ENCODE assay signal across 11 mouse cellular contexts in genomic region chr13:98534913-98535262, GRCm38 (mm10). TPM values are rescaled to one million over a fixed set of nuclear protein-coding genes. Genes with fewer than 3 reads are reported as not detected.
DNase-seq lines count a peak whose midpoint lies in the region; ATAC-seq and TF ChIP-seq lines count a peak whose summit lies in the region.
"Had no signal": no experiment of that assay in that cellular context is flagged by ENCODE, and none has a peak within 500 bp of the region (broad histone marks: within the 10 kb centered on the region; RNA-seq: fewer than 3 reads in every experiment).

No protein-coding gene starts in this region.

- no peak overlapping the region; the same call in 1 of the 2 replicates for H3K27ac ChIP-seq in heart, embryonic 13.5 days (replicated peaks)
- no peak overlapping the region for H3K27ac ChIP-seq in midbrain, embryonic 11.5 days (ENCODE audit: low read depth, low read length)
- no peak overlapping the region for H3K27ac ChIP-seq in midbrain, postnatal 0 days (ENCODE audit: low read depth, low read length)
- H3K27ac ChIP-seq in limb, embryonic 12.5 days = peak overlapping the region; percentile 71
- peak overlapping the region; percentile 79 for H3K27ac ChIP-seq in stomach, postnatal 0 days (replicated peaks)

- H3K4me1 ChIP-seq in heart, embryonic 13.5 days = peaks cover 36% of the 10 kb centered on the region
- peaks cover 25% of the 10 kb centered on the region for H3K4me1 ChIP-seq in midbrain, embryonic 11.5 days (ENCODE audit: control insufficient read depth, insufficient read depth, low read length)
- H3K4me1 ChIP-seq in midbrain, postnatal 0 days (ENCODE audit: insufficient read depth, low read length) = no peaks in the 10 kb centered on the region; the same call in 1 of the 2 replicates
- H3K4me1 ChIP-seq in limb, embryonic 12.5 days (replicated peaks) = peaks cover 36% of the 10 kb centered on the region
- H3K4me1 ChIP-seq in stomach, postnatal 0 days (replicated peaks; ENCODE audit: control insufficient read depth, insufficient read depth) = 0 out of 2 replicates have a peak, but pooled peaks cover 2% of the 10 kb centered on the region

- DNase-seq in heart, postnatal 25 days (ENCODE audit: low spot score) = no peak
- DNase-seq in midbrain, embryonic 11.5 days (ENCODE audit: low spot score, missing footprints) = peak; percentile 81
- DNase-seq in midbrain, postnatal 0 days (ENCODE audit: low spot score) = no peak
- no peak for DNase-seq in stomach, postnatal 0 days (ENCODE audit: low spot score)
- no peak for DNase-seq in testis, postnatal 14 days (ENCODE audit: low spot score)
- DNase-seq in retina, embryonic 14.5 days (ENCODE audit: low spot score) = no peak
- DNase-seq: cerebellum, adult 11 months had no signal

- intact Hi-C loops in heart, postnatal 25 days (cut with DNase I) = no loop called here

- TF ChIP-seq CTCF in midbrain, postnatal 0 days (IDR thresholded peaks at IDR 0.05) = no peak; the same call in 1 of the 2 replicates
- TF ChIP-seq CTCF in stomach, postnatal 0 days (IDR thresholded peaks at IDR 0.05; ENCODE audit: low read depth) = no peak

- peaks cover 5% of the 10 kb centered on the region; the same call in 1 of the 2 replicates for H3K9me3 ChIP-seq in heart, embryonic 13.5 days
- no peaks in the 10 kb centered on the region; the same call in 1 of the 2 replicates for H3K9me3 ChIP-seq in midbrain, embryonic 11.5 days (ENCODE audit: control insufficient read depth, low read length)
- no peaks in the 10 kb centered on the region for H3K9me3 ChIP-seq in midbrain, postnatal 0 days (ENCODE audit: low read length)
- peaks cover 10% of the 10 kb centered on the region for H3K9me3 ChIP-seq in limb, embryonic 12.5 days
- H3K9me3 ChIP-seq in stomach, postnatal 0 days (ENCODE audit: control insufficient read depth, low read length) = no peaks in the 10 kb centered on the region

- ATAC-seq in heart, embryonic 13.5 days (ENCODE audit: extremely low read depth, insufficient number of reproducible peaks, low FRiP score, low TSS enrichment) = no peak
- ATAC-seq in midbrain, embryonic 11.5 days (ENCODE audit: low FRiP score) = no peak
- ATAC-seq in midbrain, postnatal 0 days (ENCODE audit: low FRiP score) = no peak
- ATAC-seq in limb, embryonic 12.5 days (ENCODE audit: insufficient number of reproducible peaks, insufficient read depth, low FRiP score, low TSS enrichment, low read depth) = 0 out of 2 replicates have a peak, but pooled peaks have one; percentile 5
- ATAC-seq in stomach, postnatal 0 days (ENCODE audit: low FRiP score, low TSS enrichment) = peak; percentile 39

- H3K27me3 ChIP-seq in heart, embryonic 13.5 days (replicated peaks) = peaks cover 22% of the 10 kb centered on the region; the same call in 1 of the 2 replicates
- peaks cover 25% of the 10 kb centered on the region; the same call in 1 of the 2 replicates for H3K27me3 ChIP-seq in midbrain, embryonic 11.5 days (ENCODE audit: control insufficient read depth, insufficient read depth, low read length)
- peaks cover 21% of the 10 kb centered on the region for H3K27me3 ChIP-seq in midbrain, postnatal 0 days (ENCODE audit: insufficient read depth, low read length)
- H3K27me3 ChIP-seq in limb, embryonic 12.5 days = no peaks in the 10 kb centered on the region
- H3K27me3 ChIP-seq in stomach, postnatal 0 days (ENCODE audit: control insufficient read depth, insufficient read depth, low read length) = no peaks in the 10 kb centered on the region

- H3K4me3 ChIP-seq in heart, embryonic 13.5 days = peak overlapping the region; percentile 17; the same call in 1 of the 2 replicates
- no peak overlapping the region for H3K4me3 ChIP-seq in midbrain, embryonic 11.5 days (ENCODE audit: low read depth, low read length)
- H3K4me3 ChIP-seq in midbrain, postnatal 0 days (ENCODE audit: low read depth, low read length) = no peak overlapping the region
- H3K4me3 ChIP-seq in limb, embryonic 12.5 days (replicated peaks) = no peak overlapping the region
- H3K4me3 ChIP-seq in stomach, postnatal 0 days (ENCODE audit: low read depth, low read length) = no peak overlapping the region

- H3K4me2 ChIP-seq in heart, embryonic 13.5 days = peak overlapping the region; percentile 63
- H3K4me2 ChIP-seq in midbrain, embryonic 11.5 days = no peak overlapping the region
- H3K4me2 ChIP-seq in midbrain, postnatal 0 days (ENCODE audit: low read depth, low read length, poor library complexity, severe bottlenecking) = no peak overlapping the region
- H3K4me2 ChIP-seq in limb, embryonic 12.5 days = peak overlapping the region; percentile 41
- peak overlapping the region; percentile 53; the same call in 1 of the 2 replicates for H3K4me2 ChIP-seq in stomach, postnatal 0 days (replicated peaks; ENCODE audit: low read depth)

- no peaks in the 10 kb centered on the region for H3K36me3 ChIP-seq in heart, embryonic 13.5 days
- no peaks in the 10 kb centered on the region for H3K36me3 ChIP-seq in midbrain, embryonic 11.5 days (ENCODE audit: control insufficient read depth, insufficient read depth, low read length)
- no peaks in the 10 kb centered on the region for H3K36me3 ChIP-seq in midbrain, postnatal 0 days (ENCODE audit: insufficient read depth, low read length)
- no peaks in the 10 kb centered on the region for H3K36me3 ChIP-seq in limb, embryonic 12.5 days
- H3K36me3 ChIP-seq in stomach, postnatal 0 days (ENCODE audit: control insufficient read depth, insufficient read depth, low read length) = no peaks in the 10 kb centered on the region

- peak overlapping the region; percentile 34; the same call in 1 of the 2 replicates for H3K9ac ChIP-seq in heart, embryonic 13.5 days
- H3K9ac ChIP-seq in midbrain, embryonic 11.5 days (ENCODE audit: low read length) = no peak overlapping the region
- H3K9ac ChIP-seq in midbrain, postnatal 0 days (replicated peaks; ENCODE audit: low read length, poor library complexity, severe bottlenecking) = no peak overlapping the region
- no peak overlapping the region; the same call in 1 of the 2 replicates for H3K9ac ChIP-seq in limb, embryonic 12.5 days (replicated peaks)
- no peak overlapping the region for H3K9ac ChIP-seq in stomach, postnatal 0 days (ENCODE audit: low read length)

- 43% methylated on average over 2 of the region's 2 CpGs for WGBS in heart, embryonic 13.5 days
- WGBS in midbrain, embryonic 11.5 days = 47% methylated on average over 2 of the region's 2 CpGs
- WGBS in midbrain, postnatal 0 days = 40% methylated on average over 2 of the region's 2 CpGs
- WGBS in limb, embryonic 12.5 days = 4% methylated on average over 2 of the region's 2 CpGs
- WGBS in stomach, postnatal 0 days = 23% methylated on average over 2 of the region's 2 CpGs

- TF ChIP-seq EP300 in stomach, postnatal 0 days (optimal IDR thresholded peaks at IDR 0.05) = no peak

RNA-seq across cellular contexts. Expression of gene Gm10320, which starts 43.1 kb away (rescaled TPM):
- polyA plus RNA-seq in heart, embryonic 13.5 days (2015; fragmentation: Nextera tagmentation; extraction: Ambion mirVana) = 0.36 and 0.97 TPM in 2 replicates
- not detected for total RNA-seq in heart, postnatal 25 days (2021)
- polyA plus RNA-seq in midbrain, embryonic 11.5 days (2014; fragmentation: Nextera tagmentation; extraction: Ambion mirVana) = 0.88 and 1.0 TPM in 2 replicates
- not detected in 2 replicates for total RNA-seq in midbrain, postnatal 0 days (2014; rRNA removed)
- 0.43 and 1.2 TPM in 2 replicates for polyA plus RNA-seq in midbrain, postnatal 0 days (2015; fragmentation: Nextera tagmentation; extraction: Ambion mirVana)
- polyA plus RNA-seq in limb, embryonic 12.5 days (2016; fragmentation: Nextera tagmentation; extraction: Ambion mirVana) = 1.3 and 1.7 TPM in 2 replicates
- 1.5 and 2.3 TPM in 2 replicates for polyA plus RNA-seq in stomach, postnatal 0 days (2015; fragmentation: Nextera tagmentation; extraction: Ambion mirVana)
- total RNA-seq: left cerebral cortex, adult 8-10 months; neutrophil, adult 5-6 weeks had no signal

Comparison
In these comparisons a context has a peak if more than half of its experiments do, and no peak if none do; other contexts are left out.
1. ATAC-seq: peak in limb, embryonic 12.5 days (single experiment) and stomach, postnatal 0 days (single experiment); none in heart, embryonic 13.5 days (single experiment), midbrain, embryonic 11.5 days (single experiment) and midbrain, postnatal 0 days (single experiment).
2. H3K27ac ChIP-seq: peak in limb, embryonic 12.5 days (single experiment) and stomach, postnatal 0 days (single experiment); none in heart, embryonic 13.5 days (single experiment), midbrain, embryonic 11.5 days (single experiment) and midbrain, postnatal 0 days (single experiment).
3. H3K4me2 ChIP-seq: peak in heart, embryonic 13.5 days (single experiment), limb, embryonic 12.5 days (single experiment) and stomach, postnatal 0 days (single experiment); none in midbrain, embryonic 11.5 days (single experiment) and midbrain, postnatal 0 days (single experiment).